Mouse (Mus musculus): ENCODE measurements around the gene Ppp2r1b. TPM values are rescaled to one million over a fixed set of nuclear protein-coding genes. Genes with fewer than 3 reads are reported as not detected.

The Ppp2r1b gene
- polyA plus RNA-seq (2012; rRNA removed), result 29.6 and 31.7 TPM in 2 replicates

GRCm38 (mm10) chr9:50845081-50845480 lies at the start of gene Ppp2r1b:
Gene Ppp2r1b (plus strand): TSS chr9:50845301.

Other genes starting within 250 kb of the Ppp2r1b start
- gene Sdhd, start 241.5 kb upstream of the Ppp2r1b start, polyA plus RNA-seq (2012; rRNA removed), result 170 and 192 TPM in 2 replicates
- 424 and 466 TPM in 2 replicates for gene Timm8b, start 241.4 kb upstream of the Ppp2r1b start, polyA plus RNA-seq (2012; rRNA removed)
- 3.7 and 4.0 TPM in 2 replicates for gene Pih1d2, start 228.0 kb upstream of the Ppp2r1b start, polyA plus RNA-seq (2012; rRNA removed)
- 19.6 and 20.6 TPM in 2 replicates for gene Nkapd1, start 227.8 kb upstream of the Ppp2r1b start, polyA plus RNA-seq (2012; rRNA removed)
- 34.1 and 40.0 TPM in 2 replicates for gene Dlat, start 185.5 kb upstream of the Ppp2r1b start, polyA plus RNA-seq (2012; rRNA removed)
- 38.1 and 39.0 TPM in 2 replicates for gene Dixdc1, start 105.8 kb upstream of the Ppp2r1b start, polyA plus RNA-seq (2012; rRNA removed)
- gene 2310030G06Rik, start 98.8 kb upstream of the Ppp2r1b start, polyA plus RNA-seq (2012; rRNA removed), result 1.8 and 2.2 TPM in 2 replicates
- 16.1 and 19.3 TPM in 2 replicates for gene Cryab, start 94.0 kb upstream of the Ppp2r1b start, polyA plus RNA-seq (2012; rRNA removed)
- 1.3 and 4.1 TPM in 2 replicates for gene Hspb2, start 92.9 kb upstream of the Ppp2r1b start, polyA plus RNA-seq (2012; rRNA removed)
- 7.5 and 7.8 TPM in 2 replicates for gene Fdxacb1, start 77.1 kb upstream of the Ppp2r1b start, polyA plus RNA-seq (2012; rRNA removed)
- gene Alg9, start 70.3 kb upstream of the Ppp2r1b start, polyA plus RNA-seq (2012; rRNA removed), result 51.7 and 53.4 TPM in 2 replicates
- gene 1110032A03Rik, start 69.8 kb upstream of the Ppp2r1b start, polyA plus RNA-seq (2012; rRNA removed), result 45.9 and 48.9 TPM in 2 replicates
- 23.2 and 25.0 TPM in 2 replicates for gene Sik2, start 163.8 kb downstream of the Ppp2r1b start, polyA plus RNA-seq (2012; rRNA removed)
- not detected in 2 replicates for gene Btg4, start 215.6 kb downstream of the Ppp2r1b start, polyA plus RNA-seq (2012; rRNA removed)
- gene Layn, start 231.8 kb downstream of the Ppp2r1b start, polyA plus RNA-seq (2012; rRNA removed), result 1.4 TPM in 2 replicates